Mouse (Mus musculus): Measurements from ENCODE around the gene Il3ra. TPM values are rescaled to one million over a fixed set of nuclear protein-coding genes. Genes with fewer than 3 reads are reported as not detected.

Il3ra gene
- polyA plus RNA-seq, 1 experiment = 56.9 TPM

GRCm38 (mm10) chr14:14351148-14351455 is 5.0 kb downstream of the Il3ra start:
- Histone ChIP-seq H3K4me3 (ENCODE audit: extremely low read depth, insufficient read depth, insufficient read length) (no peak overlapping the region), H3K36me3 (ENCODE audit: control insufficient read depth, insufficient read depth, low read length) (no peaks in the 10 kb centered on the region), H3K4me1 (ENCODE audit: control insufficient read depth, insufficient read depth, insufficient read length) (no peaks in the 10 kb centered on the region), H3K27me3 (ENCODE audit: control insufficient read depth, insufficient read depth, low read length) (no peaks in the 10 kb centered on the region), H3K27ac (ENCODE audit: insufficient read depth, low read length) (no peak overlapping the region)
- 95% methylated on average over 7 of the region's 7 CpGs for WGBS
- TF ChIP-seq CTCF (IDR thresholded peaks at IDR 0.05; ENCODE audit: extremely low read depth, insufficient read depth, insufficient read length, insufficient replicate concordance) = no peak
- no peak for TF ChIP-seq POLR2A (IDR thresholded peaks at IDR 0.05; ENCODE audit: low read depth, low read length)
- no peak for DNase-seq (ENCODE audit: low read depth in 1 of 2, low spot score in 2 of 2)

- Histone ChIP-seq H3K4me3 (ENCODE audit: extremely low read depth, insufficient read depth, insufficient read length) (no peak overlapping the region), H3K27me3 (ENCODE audit: control insufficient read depth, insufficient read depth, low read length) (no peaks in the 10 kb centered on the region), H3K4me1 (ENCODE audit: control insufficient read depth, insufficient read depth, insufficient read length) (no peaks in the 10 kb centered on the region), H3K36me3 (ENCODE audit: control insufficient read depth, insufficient read depth, low read length) (no peaks in the 10 kb centered on the region), H3K27ac (ENCODE audit: insufficient read depth, low read length) (no peak overlapping the region)
- no peak for TF ChIP-seq POLR2A (IDR thresholded peaks at IDR 0.05; ENCODE audit: low read depth, low read length)
- TF ChIP-seq CTCF (IDR thresholded peaks at IDR 0.05; ENCODE audit: extremely low read depth, insufficient read depth, insufficient read length, insufficient replicate concordance) = no peak
- 94% methylated on average over 9 of the region's 9 CpGs for WGBS
- DNase-seq (ENCODE audit: low read depth in 1 of 2, low spot score in 2 of 2) = peak in 1 of 2 experiments; percentile 9
Observed at GRCm38 (mm10) chr14:14351721-14352590, 5.9 kb downstream of the Il3ra start.

GRCm38 (mm10) chr14:14352606-14353005 is 6.5 kb downstream of the Il3ra start:
- Histone ChIP-seq H3K27me3 (ENCODE audit: control insufficient read depth, insufficient read depth, low read length) (no peaks in the 10 kb centered on the region), H3K36me3 (ENCODE audit: control insufficient read depth, insufficient read depth, low read length) (no peaks in the 10 kb centered on the region), H3K27ac (ENCODE audit: insufficient read depth, low read length) (no peak overlapping the region), H3K4me1 (ENCODE audit: control insufficient read depth, insufficient read depth, insufficient read length) (no peaks in the 10 kb centered on the region), H3K4me3 (ENCODE audit: extremely low read depth, insufficient read depth, insufficient read length) (no peak overlapping the region)
- WGBS = 87% methylated on average over 6 of the region's 6 CpGs
- TF ChIP-seq POLR2A (IDR thresholded peaks at IDR 0.05; ENCODE audit: low read depth, low read length) = no peak
- no peak for TF ChIP-seq CTCF (IDR thresholded peaks at IDR 0.05; ENCODE audit: extremely low read depth, insufficient read depth, insufficient read length, insufficient replicate concordance)
- no peak for DNase-seq (ENCODE audit: low read depth in 1 of 2, low spot score in 2 of 2)

GRCm38 (mm10) chr14:14353081-14353732 is 7.1 kb downstream of the Il3ra start:
- no peaks in the 10 kb centered on the region for H3K4me1 ChIP-seq (ENCODE audit: control insufficient read depth, insufficient read depth, insufficient read length)
- WGBS = 92% methylated on average over 7 of the region's 7 CpGs
- H3K27me3 ChIP-seq (ENCODE audit: control insufficient read depth, insufficient read depth, low read length) = no peaks in the 10 kb centered on the region
- no peak overlapping the region for H3K27ac ChIP-seq (ENCODE audit: insufficient read depth, low read length)
- no peak for DNase-seq (ENCODE audit: low read depth in 1 of 2, low spot score in 2 of 2)
- no peaks in the 10 kb centered on the region for H3K36me3 ChIP-seq (ENCODE audit: control insufficient read depth, insufficient read depth, low read length)
- no peak overlapping the region for H3K4me3 ChIP-seq (ENCODE audit: extremely low read depth, insufficient read depth, insufficient read length)
- TF ChIP-seq CTCF (IDR thresholded peaks at IDR 0.05; ENCODE audit: extremely low read depth, insufficient read depth, insufficient read length, insufficient replicate concordance) = no peak
- no peak for TF ChIP-seq POLR2A (IDR thresholded peaks at IDR 0.05; ENCODE audit: low read depth, low read length)

GRCm38 (mm10) chr14:14353740-14354510 is 7.8 kb downstream of the Il3ra start:
- TF ChIP-seq POLR2A (IDR thresholded peaks at IDR 0.05; ENCODE audit: low read depth, low read length) (no peak), CTCF (IDR thresholded peaks at IDR 0.05; ENCODE audit: extremely low read depth, insufficient read depth, insufficient read length, insufficient replicate concordance) (no peak)
- no peak overlapping the region for H3K4me3 ChIP-seq (ENCODE audit: extremely low read depth, insufficient read depth, insufficient read length)
- H3K4me1 ChIP-seq (ENCODE audit: control insufficient read depth, insufficient read depth, insufficient read length) = no peaks in the 10 kb centered on the region
- DNase-seq (ENCODE audit: low read depth in 1 of 2, low spot score in 2 of 2) = no peak
- WGBS = 97% methylated on average over 8 of the region's 8 CpGs
- H3K27me3 ChIP-seq (ENCODE audit: control insufficient read depth, insufficient read depth, low read length) = no peaks in the 10 kb centered on the region
- no peaks in the 10 kb centered on the region for H3K36me3 ChIP-seq (ENCODE audit: control insufficient read depth, insufficient read depth, low read length)
- no peak overlapping the region for H3K27ac ChIP-seq (ENCODE audit: insufficient read depth, low read length)

GRCm38 (mm10) chr14:14354511-14355359 is 8.7 kb downstream of the Il3ra start:
- no peak for DNase-seq (ENCODE audit: low read depth in 1 of 2, low spot score in 2 of 2)
- H3K4me3 ChIP-seq (ENCODE audit: extremely low read depth, insufficient read depth, insufficient read length) = no peak overlapping the region
- H3K4me1 ChIP-seq (ENCODE audit: control insufficient read depth, insufficient read depth, insufficient read length) = no peaks in the 10 kb centered on the region
- no peak for TF ChIP-seq POLR2A (IDR thresholded peaks at IDR 0.05; ENCODE audit: low read depth, low read length)
- TF ChIP-seq CTCF (IDR thresholded peaks at IDR 0.05; ENCODE audit: extremely low read depth, insufficient read depth, insufficient read length, insufficient replicate concordance) = no peak
- H3K27ac ChIP-seq (ENCODE audit: insufficient read depth, low read length) = no peak overlapping the region
- WGBS = 93% methylated on average over 13 of the region's 13 CpGs
- no peaks in the 10 kb centered on the region for H3K27me3 ChIP-seq (ENCODE audit: control insufficient read depth, insufficient read depth, low read length)
- no peaks in the 10 kb centered on the region for H3K36me3 ChIP-seq (ENCODE audit: control insufficient read depth, insufficient read depth, low read length)
